Mouse (Mus musculus): ENCODE data around the gene Glmp. TPM values are rescaled to one million over a fixed set of nuclear protein-coding genes. Genes with fewer than 3 reads are reported as not detected.
"Not testable (repeated sequence)": the region's sequence is repeated elsewhere in the genome, so short reads cannot be mapped to it uniquely, and the experiment has no call there.

The Glmp gene
- polyA plus RNA-seq, 1 experiment = 401 TPM

DNA sequence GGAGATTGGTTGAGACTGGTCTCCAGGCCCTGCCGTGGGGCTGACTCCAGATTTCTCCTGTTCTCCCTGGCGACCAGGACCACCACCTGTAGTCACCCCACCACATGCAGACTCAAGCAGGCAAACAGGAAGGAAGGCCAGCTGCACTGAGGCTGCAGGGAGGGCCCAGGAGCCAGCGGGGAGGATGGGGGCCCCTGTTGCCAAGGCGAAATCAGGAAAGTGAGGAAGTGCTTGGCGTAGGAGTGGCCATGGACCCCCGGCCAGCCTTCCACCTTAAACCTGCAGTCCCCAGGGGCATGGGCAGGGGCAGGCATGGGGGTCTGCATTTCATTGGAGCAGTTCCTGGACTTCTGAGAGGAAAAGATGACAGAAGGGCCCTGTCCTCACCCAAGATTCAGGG is 36.3 kb downstream of the Glmp start:
- Histone ChIP-seq H3K27ac (ENCODE audit: insufficient read depth, low read depth, low read length) (no peak overlapping the region), H3K4me1 (ENCODE audit: control insufficient read depth, insufficient read depth, low read length) (no peaks in the 10 kb centered on the region)
- TF ChIP-seq POLR2A (IDR thresholded peaks at IDR 0.05; ENCODE audit: borderline replicate concordance, low read depth, low read length) (no peak), CTCF (IDR thresholded peaks at IDR 0.05; ENCODE audit: low read depth, low read length) (no peak)

DNA sequence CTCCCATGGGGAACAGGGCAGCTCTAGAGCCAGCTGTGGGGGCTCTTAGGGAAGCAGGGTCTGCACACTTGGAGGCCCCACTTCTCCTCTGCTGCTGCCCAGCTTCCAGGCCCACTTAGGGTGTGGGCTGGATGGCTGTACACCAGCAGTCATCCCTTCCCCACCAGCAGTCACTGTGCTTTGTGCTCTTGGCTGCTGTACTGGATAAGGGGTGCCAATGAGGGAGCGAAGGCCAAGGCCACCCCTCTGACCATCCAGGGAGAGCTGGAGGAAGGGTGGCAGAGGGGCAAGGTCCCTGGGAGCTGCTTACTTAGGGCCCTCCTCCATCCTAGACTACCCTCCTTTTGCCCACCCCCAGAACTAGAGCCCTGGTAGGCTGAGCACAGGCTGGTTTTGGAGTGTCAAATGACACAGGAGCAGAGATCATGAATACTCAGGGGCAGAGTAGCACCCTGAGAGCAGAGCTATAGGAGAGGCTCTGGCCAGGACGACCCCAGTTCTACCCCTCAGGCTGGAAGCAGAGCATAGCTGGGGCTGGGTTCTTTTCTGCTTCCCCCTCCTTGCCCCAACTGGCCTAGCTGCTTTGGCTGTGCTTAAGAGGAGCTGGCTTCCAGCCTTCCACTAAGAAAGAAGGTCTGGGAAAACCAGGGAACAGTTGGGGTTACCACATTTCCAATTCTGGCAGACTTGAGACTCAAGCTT is 36.9 kb downstream of the Glmp start:
- H3K4me3 ChIP-seq (ENCODE audit: insufficient read depth, low read length) = no peak overlapping the region
- no peak overlapping the region for H3K27ac ChIP-seq (ENCODE audit: insufficient read depth, low read depth, low read length)
- TF ChIP-seq POLR2A (IDR thresholded peaks at IDR 0.05; ENCODE audit: borderline replicate concordance, low read depth, low read length) (no peak), CTCF (IDR thresholded peaks at IDR 0.05; ENCODE audit: low read depth, low read length) (no peak)
- H3K4me1 ChIP-seq (ENCODE audit: control insufficient read depth, insufficient read depth, low read length) = no peaks in the 10 kb centered on the region

More for the DNA sequence above, 36.3 kb downstream of the Glmp start:
- H3K4me3 ChIP-seq (ENCODE audit: insufficient read depth, low read length) = no peak overlapping the region

- no peak overlapping the region for H3K27ac ChIP-seq (ENCODE audit: insufficient read depth, low read depth, low read length)
- TF ChIP-seq POLR2A (IDR thresholded peaks at IDR 0.05; ENCODE audit: borderline replicate concordance, low read depth, low read length) = no peak
- TF ChIP-seq CTCF (IDR thresholded peaks at IDR 0.05; ENCODE audit: low read depth, low read length) = no peak
- no peaks in the 10 kb centered on the region for H3K4me1 ChIP-seq (ENCODE audit: control insufficient read depth, insufficient read depth, low read length)
- no peak overlapping the region for H3K4me3 ChIP-seq (ENCODE audit: insufficient read depth, low read length)
Measured at GRCm38 (mm10) chr3:88363700-88364099, 38.9 kb downstream of the Glmp start.

GRCm38 (mm10) chr3:88364337-88364736 is 39.5 kb downstream of the Glmp start, which contains the start of gene Paqr6:
TSS of gene Paqr6 (plus strand) at chr3:88364584.
- TF ChIP-seq POLR2A (IDR thresholded peaks at IDR 0.05; ENCODE audit: borderline replicate concordance, low read depth, low read length) (no peak), CTCF (IDR thresholded peaks at IDR 0.05; ENCODE audit: low read depth, low read length) (no peak)
- H3K4me3 ChIP-seq (ENCODE audit: insufficient read depth, low read length) = no peak within 1 kb of the TSS
- H3K4me1 ChIP-seq (ENCODE audit: control insufficient read depth, insufficient read depth, low read length) = no peaks in the 10 kb centered on the region
- no peak within 1 kb of the TSS for H3K27ac ChIP-seq (ENCODE audit: insufficient read depth, low read depth, low read length)

- TF ChIP-seq CTCF (IDR thresholded peaks at IDR 0.05; ENCODE audit: low read depth, low read length) (no peak), POLR2A (IDR thresholded peaks at IDR 0.05; ENCODE audit: borderline replicate concordance, low read depth, low read length) (no peak)
- H3K4me3 ChIP-seq (ENCODE audit: insufficient read depth, low read length) = no peak overlapping the region
- no peak overlapping the region for H3K27ac ChIP-seq (ENCODE audit: insufficient read depth, low read depth, low read length)
- no peaks in the 10 kb centered on the region for H3K4me1 ChIP-seq (ENCODE audit: control insufficient read depth, insufficient read depth, low read length)
Measured at GRCm38 (mm10) chr3:88365705-88366361, 41.0 kb downstream of the Glmp start.

DNA sequence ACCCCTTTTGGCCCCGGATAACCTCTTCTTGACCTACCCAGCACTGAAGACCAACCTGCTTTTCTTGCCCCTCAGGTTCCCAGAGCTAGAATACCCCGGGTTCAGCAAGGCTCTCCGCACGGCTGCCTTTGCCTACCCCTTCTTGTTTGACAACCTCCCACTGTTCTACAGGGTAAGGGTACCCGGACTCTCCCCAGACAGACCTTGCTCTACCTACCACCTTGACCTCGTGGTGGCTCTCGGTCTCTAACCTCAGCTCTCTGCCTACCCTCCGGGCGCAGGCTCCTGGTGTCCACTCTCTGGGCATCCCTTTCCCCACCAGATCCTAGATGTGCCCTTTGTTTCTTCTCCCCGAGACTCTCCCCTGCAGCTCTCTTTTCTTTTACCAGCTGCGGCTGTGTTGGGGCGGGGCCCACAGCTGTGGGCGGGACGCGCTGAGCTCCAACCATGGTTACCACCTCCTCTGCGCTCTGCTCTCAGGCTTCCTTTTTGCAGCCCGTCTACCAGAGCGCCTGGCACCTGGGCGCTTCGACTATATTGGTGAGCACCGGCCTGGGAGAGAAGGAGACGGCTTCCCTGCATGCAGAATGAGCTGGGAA is 42.1 kb downstream of the Glmp start:
- H3K27ac ChIP-seq (ENCODE audit: insufficient read depth, low read depth, low read length); H3K4me3 ChIP-seq (ENCODE audit: insufficient read depth, low read length); H3K4me1 ChIP-seq (ENCODE audit: control insufficient read depth, insufficient read depth, low read length): not testable (repeated sequence)

DNA sequence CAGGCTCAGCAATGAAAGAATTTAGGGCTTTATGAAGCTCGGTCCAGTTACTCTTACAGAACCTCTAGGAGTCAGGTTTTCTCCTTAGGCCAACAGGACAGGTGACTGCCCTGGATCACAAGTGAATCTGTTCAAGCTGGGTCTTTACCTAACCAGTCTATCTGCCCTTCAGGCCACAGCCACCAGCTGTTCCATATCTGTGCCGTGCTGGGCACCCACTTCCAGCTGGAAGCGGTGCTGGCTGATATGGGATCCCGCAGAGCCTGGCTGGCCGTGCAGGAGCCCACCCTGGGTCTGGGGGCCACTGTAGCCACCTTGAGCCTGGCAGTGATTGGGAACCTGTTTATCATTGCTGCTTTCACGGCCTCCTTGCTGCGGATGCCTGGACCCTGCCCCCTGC is 42.7 kb downstream of the Glmp start:
- not testable (repeated sequence) for H3K4me3 ChIP-seq (ENCODE audit: insufficient read depth, low read length); H3K27ac ChIP-seq (ENCODE audit: insufficient read depth, low read depth, low read length); H3K4me1 ChIP-seq (ENCODE audit: control insufficient read depth, insufficient read depth, low read length)

DNA sequence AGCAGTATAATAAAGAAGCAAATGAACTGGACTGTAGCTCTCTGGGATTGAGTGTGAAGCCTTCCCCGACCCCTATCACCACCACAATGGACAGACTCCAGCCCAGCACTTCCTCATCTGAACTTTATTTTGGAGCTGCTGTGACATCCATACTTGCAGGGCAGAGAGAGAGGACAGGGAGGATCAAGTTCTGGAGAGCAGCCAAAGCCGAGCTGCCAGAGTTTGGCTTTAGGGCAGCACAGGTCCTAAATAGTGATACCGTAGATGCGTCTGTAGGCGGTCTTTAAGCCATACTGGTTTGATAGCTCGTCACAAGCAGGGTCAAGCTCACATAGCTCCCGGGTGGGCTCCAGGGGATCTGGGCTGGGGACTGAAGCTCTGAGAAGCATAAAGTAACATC is 43.7 kb downstream of the Glmp start:
- not testable (repeated sequence) for H3K4me3 ChIP-seq (ENCODE audit: insufficient read depth, low read length); H3K4me1 ChIP-seq (ENCODE audit: control insufficient read depth, insufficient read depth, low read length); H3K27ac ChIP-seq (ENCODE audit: insufficient read depth, low read depth, low read length)

DNA sequence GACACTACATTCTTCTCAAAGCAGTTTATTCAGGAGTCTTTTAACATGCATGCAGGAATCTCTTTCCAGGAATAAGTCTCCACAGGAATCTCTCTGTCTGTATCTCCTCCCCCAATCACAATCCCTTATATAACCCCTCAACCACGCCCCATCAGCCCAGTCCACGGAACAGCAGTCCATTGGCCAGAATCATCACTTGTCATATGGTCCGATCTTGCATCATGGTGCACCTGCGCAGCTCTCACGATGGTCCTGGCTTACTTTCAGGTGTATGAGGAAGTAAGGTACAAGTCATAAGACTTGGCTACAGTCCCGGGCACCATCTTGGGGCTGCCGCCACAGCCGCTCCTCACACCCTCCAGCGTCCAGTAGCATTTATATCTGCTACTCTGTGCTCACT is 47.8 kb downstream of the Glmp start, which contains the start of gene Bglap3:
TSS of gene Bglap3 (minus strand) at position 101 of the 400 bp plus-strand sequence.
- not testable (repeated sequence) for H3K4me3 ChIP-seq (ENCODE audit: insufficient read depth, low read length); H3K4me1 ChIP-seq (ENCODE audit: control insufficient read depth, insufficient read depth, low read length); H3K27ac ChIP-seq (ENCODE audit: insufficient read depth, low read depth, low read length)

GRCm38 (mm10) chr3:88375750-88376626 is 51.2 kb downstream of the Glmp start:
- not testable (repeated sequence) for H3K4me3 ChIP-seq (ENCODE audit: insufficient read depth, low read length); H3K27ac ChIP-seq (ENCODE audit: insufficient read depth, low read depth, low read length); H3K4me1 ChIP-seq (ENCODE audit: control insufficient read depth, insufficient read depth, low read length)

DNA sequence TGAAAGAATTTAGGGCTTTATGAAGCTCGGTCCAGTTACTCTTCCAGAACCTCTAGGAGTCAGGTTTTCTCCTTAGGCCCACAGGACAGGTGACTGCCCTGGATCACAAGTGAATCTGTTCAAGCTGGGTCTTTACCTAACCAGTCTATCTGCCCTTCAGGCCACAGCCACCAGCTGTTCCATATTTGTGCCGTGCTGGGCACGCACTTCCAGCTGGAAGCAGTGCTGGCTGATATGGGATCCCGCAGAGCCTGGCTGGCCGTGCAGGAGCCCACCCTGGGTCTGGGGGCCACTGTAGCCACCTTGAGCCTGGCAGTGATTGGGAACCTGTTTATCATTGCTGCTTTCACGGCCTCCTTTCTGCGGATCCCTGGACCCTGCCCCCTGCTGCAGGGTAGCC is 51.8 kb downstream of the Glmp start:
- not testable (repeated sequence) for H3K4me1 ChIP-seq (ENCODE audit: control insufficient read depth, insufficient read depth, low read length); H3K27ac ChIP-seq (ENCODE audit: insufficient read depth, low read depth, low read length); H3K4me3 ChIP-seq (ENCODE audit: insufficient read depth, low read length)

GRCm38 (mm10) chr3:88378599-88378998 is 53.8 kb downstream of the Glmp start, which contains the start of gene Bglap2:
TSS of gene Bglap2 (minus strand) at chr3:88378699.
- H3K27ac ChIP-seq (ENCODE audit: insufficient read depth, low read depth, low read length); H3K4me3 ChIP-seq (ENCODE audit: insufficient read depth, low read length): not testable (repeated sequence)

More at GRCm38 (mm10) chr3:88378599-88378998, 53.8 kb downstream of the Glmp start, which contains the start of gene Bglap2:
- H3K4me1 ChIP-seq (ENCODE audit: control insufficient read depth, insufficient read depth, low read length) = not testable (repeated sequence)
